Mouse (Mus musculus): ENCODE data around the gene Exosc10.

The Exosc10 gene

GRCm38 (mm10) chr4:148604541-148605165 is 46.4 kb downstream of the Exosc10 start:
- DNase-seq (ENCODE audit: low spot score in 2 of 2) = peak; percentile 31 to 35

- peak; percentile 64 to 73 for DNase-seq (ENCODE audit: low spot score in 2 of 2)
These were observed 49.5 kb downstream of the Exosc10 start for GRCm38 (mm10) chr4:148607758-148608157.

DNA sequence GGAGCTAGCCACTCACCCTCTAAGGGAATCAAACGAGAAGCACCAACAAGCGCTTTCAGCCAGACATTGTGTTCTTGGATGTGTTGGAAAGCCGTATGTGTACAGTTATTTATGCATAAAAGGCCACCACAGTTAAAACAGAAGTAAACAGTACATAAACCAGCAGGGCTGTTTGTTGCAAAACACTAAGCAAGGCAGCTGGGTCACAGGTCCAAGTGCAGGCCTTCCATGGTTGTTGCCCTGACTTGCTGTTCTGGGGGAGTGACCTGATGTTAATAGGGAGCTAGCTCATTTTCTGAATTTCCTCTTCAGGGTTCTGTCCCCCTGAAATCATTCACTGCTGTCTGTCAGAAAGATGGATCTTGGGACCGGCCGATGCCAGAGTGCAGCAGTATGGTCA is 51.6 kb downstream of the Exosc10 start:
- no peak for DNase-seq (ENCODE audit: low spot score in 2 of 2)

- DNase-seq (ENCODE audit: low spot score in 2 of 2) = no peak
These were observed 52.6 kb downstream of the Exosc10 start for GRCm38 (mm10) chr4:148610631-148611364.

- DNase-seq (ENCODE audit: low spot score in 2 of 2) = no peak
These were observed 54.3 kb downstream of the Exosc10 start for GRCm38 (mm10) chr4:148612557-148612956.

GRCm38 (mm10) chr4:148613738-148614137 is 55.5 kb downstream of the Exosc10 start:
- no peak for DNase-seq (ENCODE audit: low spot score in 2 of 2)

- no peak for DNase-seq (ENCODE audit: low spot score in 2 of 2)
These were observed 61.6 kb downstream of the Exosc10 start for GRCm38 (mm10) chr4:148619805-148620204.

DNA sequence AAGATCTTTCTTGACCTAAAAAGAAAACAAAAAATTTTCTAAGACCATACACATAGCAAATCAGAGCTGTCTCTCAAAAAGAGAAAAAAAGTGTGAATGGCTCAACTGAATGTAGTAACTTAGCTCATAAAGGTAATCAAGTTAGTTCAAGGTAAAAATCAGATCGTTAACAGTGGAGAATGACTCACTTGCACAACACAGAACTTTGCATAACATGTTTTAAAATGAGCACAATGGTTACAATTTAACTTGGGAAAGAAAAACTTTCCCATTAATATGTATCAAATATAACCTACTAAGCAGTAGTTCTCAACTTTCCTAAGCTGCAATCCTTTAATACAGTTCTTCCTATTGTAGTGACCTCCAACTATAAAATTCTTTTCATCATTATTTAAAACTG is 62.5 kb downstream of the Exosc10 start:
- DNase-seq (ENCODE audit: low spot score in 2 of 2) = no peak

GRCm38 (mm10) chr4:148622485-148622884 is 64.3 kb downstream of the Exosc10 start:
- DNase-seq (ENCODE audit: low spot score in 2 of 2) = no peak

GRCm38 (mm10) chr4:148623609-148624008 is 65.4 kb downstream of the Exosc10 start:
- no peak for DNase-seq (ENCODE audit: low spot score in 2 of 2)

DNA sequence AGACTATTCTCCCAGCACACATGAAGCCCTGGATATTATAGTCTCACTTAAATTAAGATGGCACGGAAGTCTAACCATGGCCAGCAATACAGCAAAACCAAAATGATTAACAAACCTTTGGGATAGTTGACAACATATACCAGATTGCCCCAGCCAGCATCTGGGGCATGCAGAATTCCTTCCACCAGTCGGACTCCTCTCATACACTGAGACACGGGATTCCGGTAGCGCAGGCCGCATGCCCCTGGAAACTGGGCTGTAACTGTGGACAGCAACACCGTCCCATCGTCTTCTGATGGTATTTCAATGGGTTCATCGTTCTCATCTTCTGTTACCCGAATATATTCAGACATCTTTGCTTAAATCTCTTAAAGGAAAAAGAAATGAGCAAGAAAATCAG is 66.8 kb downstream of the Exosc10 start:
- no peak for DNase-seq (ENCODE audit: low spot score in 2 of 2)

- peak; percentile 13 to 80 for DNase-seq (ENCODE audit: low spot score in 2 of 2)
These were observed 67.8 kb downstream of the Exosc10 start for GRCm38 (mm10) chr4:148625756-148626622.

- DNase-seq (ENCODE audit: low spot score in 2 of 2) = peak; percentile 90 to 94
These were observed 68.5 kb downstream of the Exosc10 start, which contains the start of gene Tardbp for GRCm38 (mm10) chr4:148626623-148627185. Gene Tardbp, minus strand, starts transcription at chr4:148627019.

- no peak for DNase-seq (ENCODE audit: low spot score in 2 of 2)
These were observed 69.0 kb downstream of the Exosc10 start for GRCm38 (mm10) chr4:148627246-148627645.

All from urinary bladder, adult 18-20 months (tissue).